Mouse (Mus musculus) kidney, postnatal 4 days (tissue): ENCODE data around the gene Ehmt2.
A peak's percentile ranks its signal among the peaks of the same experiment; 100 is the strongest.
"Not testable (repeated sequence)": the region's sequence is repeated elsewhere in the genome, so short reads cannot be mapped to it uniquely, and the experiment has no call there.

Experiments
- DNase-seq, 2 experiments: peaks; one replicate each; pipeline ENCODE4 v3.0.0; 2021; ENCODE audit warnings: mixed read lengths in 2 of 2

Ehmt2 gene

DNA sequence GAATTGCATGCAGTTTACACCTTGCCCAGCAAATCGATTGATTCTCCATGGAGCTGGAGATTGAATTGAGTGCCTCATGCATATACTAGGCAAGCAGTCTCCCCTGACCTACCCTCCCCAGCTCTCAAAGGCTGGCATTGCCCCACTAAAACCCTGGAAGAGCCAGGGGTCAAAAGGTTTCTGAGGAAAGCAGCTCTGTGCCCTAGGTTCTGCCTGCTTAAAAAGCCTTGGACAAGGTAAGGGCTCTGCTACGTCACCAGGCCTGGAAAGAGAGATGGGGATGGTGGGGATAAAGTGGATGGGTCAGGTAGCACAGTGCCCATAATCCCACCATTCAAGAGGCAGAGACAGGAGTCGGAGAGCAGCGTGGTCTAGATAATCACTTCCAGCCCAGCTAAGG is 56.6 kb downstream of the Ehmt2 start:
- no peak for DNase-seq

DNA sequence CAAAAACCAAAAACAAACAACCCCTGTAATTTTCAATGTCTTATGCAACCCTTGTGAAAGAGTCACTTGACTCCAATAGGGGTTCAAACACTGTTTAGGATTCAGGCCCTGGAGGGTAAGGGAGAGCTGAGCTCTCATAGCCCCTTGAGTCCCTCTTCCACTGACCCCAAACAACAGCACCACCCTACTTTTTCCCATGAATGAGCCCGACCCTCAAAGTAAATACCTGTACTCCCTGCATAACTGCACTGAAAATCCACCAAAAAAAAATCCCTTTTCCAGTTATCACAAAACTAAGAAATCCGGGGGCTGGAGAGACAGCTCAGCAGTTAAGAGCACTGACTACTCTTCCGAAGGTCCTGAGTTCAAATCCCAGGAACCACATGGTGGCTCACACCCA is 57.6 kb downstream of the Ehmt2 start:
- no peak for DNase-seq

- no peak for DNase-seq
Measured at GRCm38 (mm10) chr17:34956340-34956739, 58.1 kb downstream of the Ehmt2 start.

DNA sequence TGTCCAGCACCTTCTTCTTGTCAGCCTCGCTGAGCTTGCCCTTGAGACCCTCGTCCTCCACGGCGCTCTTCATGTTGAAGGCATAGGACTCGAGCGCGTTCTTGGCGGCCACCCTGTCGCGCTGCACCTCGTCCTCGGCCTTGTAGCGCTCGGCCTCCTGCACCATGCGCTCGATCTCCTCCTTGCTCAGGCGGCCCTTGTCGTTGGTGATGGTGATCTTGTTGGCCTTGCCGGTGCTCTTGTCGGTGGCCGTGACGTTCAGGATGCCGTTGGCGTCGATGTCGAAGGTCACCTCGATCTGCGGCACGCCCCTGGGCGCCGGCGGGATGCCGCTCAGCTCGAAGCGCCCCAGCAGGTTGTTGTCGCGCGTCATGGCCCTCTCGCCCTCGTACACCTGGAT is 59.0 kb downstream of the Ehmt2 start:
- DNase-seq: not testable (repeated sequence)

GRCm38 (mm10) chr17:34957966-34958365 is 59.7 kb downstream of the Ehmt2 start:
- not testable (repeated sequence) for DNase-seq

GRCm38 (mm10) chr17:34958734-34959129 is 60.5 kb downstream of the Ehmt2 start:
- DNase-seq: peak in 1 of 2 experiments; percentile 35

GRCm38 (mm10) chr17:34959130-34959778 is 61.0 kb downstream of the Ehmt2 start, which contains the start of gene Hspa1b:
Gene Hspa1b (minus strand): TSS chr17:34959238.
- peak; percentile 83 to 90 for DNase-seq

- DNase-seq: peak; percentile 54 to 73
Measured at GRCm38 (mm10) chr17:34959881-34960515, 61.7 kb downstream of the Ehmt2 start.

GRCm38 (mm10) chr17:34960702-34961493 is 62.6 kb downstream of the Ehmt2 start:
- DNase-seq: no peak

GRCm38 (mm10) chr17:34962125-34962524 is 63.9 kb downstream of the Ehmt2 start:
- peak; percentile 54 to 67 for DNase-seq

DNA sequence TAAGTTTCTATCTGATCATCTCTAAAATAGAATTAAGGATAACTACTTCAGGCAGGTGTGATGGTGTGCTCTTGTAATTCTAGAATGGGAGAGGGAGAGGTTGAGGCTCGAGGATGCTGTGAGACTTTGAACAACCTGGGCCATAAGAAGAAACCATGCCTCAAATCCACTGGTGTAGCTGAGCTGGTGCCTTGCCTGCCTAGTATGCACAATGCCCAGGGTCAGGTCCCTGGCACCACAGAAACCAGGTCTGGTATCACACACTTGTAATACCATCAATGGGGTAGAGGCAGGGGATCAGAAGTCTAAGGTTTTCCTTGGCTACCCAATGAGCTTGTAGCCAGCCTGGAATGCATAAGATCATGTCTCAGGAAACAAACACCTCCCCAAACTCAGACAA is 64.6 kb downstream of the Ehmt2 start:
- DNase-seq: no peak
